Mouse (Mus musculus) lung, postnatal 4 days (tissue): ENCODE measurements around the gene Sit1.
A peak's percentile ranks its signal among the peaks of the same experiment; 100 is the strongest.

Experiments used
- DNase-seq, 2 experiments: peaks; one replicate each; pipeline ENCODE4 v3.0.0; 2021

The Sit1 gene

DNA sequence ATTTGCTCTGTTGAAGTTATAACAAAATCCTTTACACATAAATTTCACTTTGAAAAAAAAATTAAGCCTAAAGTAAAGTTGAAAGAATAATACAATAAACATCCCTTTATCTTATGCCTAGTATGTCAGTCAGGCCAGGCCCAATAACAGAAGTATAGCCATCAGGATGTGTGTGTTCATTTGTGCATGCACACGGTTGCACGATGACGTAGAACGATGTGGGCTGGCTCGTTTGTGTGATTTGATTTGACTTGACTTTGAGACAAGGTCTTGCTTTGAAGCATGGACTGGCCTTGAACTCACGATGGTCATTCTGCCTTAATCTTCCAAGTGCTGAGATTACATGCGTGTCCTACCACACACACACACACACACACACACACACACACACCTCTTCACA lies 16.7 kb downstream of the Sit1 start:
- DNase-seq, result no peak

DNA sequence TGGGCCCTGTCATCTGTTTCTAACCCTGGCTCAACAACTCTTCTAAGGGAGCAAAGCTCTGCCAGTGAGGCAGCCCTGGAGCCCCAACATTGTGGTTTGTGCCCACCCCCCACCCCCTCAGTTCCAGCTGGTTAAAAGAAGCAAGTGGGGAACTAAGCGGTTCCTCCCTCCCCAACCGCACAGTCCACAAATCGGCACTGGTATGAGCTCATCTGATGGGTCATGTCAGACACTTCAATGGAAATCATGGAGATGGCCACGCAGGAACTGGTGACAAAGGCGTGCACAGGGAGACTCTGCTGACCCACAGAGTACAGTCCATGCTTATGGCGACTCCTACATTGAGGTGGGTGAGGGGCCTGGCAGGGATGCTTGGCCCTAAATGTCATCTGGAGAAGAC lies 17.6 kb downstream of the Sit1 start:
- no peak for DNase-seq

GRCm38 (mm10) chr4:43463102-43463501 lies 20.4 kb downstream of the Sit1 start:
- no peak for DNase-seq

GRCm38 (mm10) chr4:43457124-43457523 lies 26.4 kb downstream of the Sit1 start:
- peak in 1 of 2 experiments; percentile 30 for DNase-seq

GRCm38 (mm10) chr4:43456470-43456869 lies 27.1 kb downstream of the Sit1 start:
- DNase-seq, result no peak

GRCm38 (mm10) chr4:43454041-43454836 lies 29.3 kb downstream of the Sit1 start, which contains the start of gene Cd72:
Gene Cd72 (minus strand): TSS chr4:43454628.
- no peak for DNase-seq

DNA sequence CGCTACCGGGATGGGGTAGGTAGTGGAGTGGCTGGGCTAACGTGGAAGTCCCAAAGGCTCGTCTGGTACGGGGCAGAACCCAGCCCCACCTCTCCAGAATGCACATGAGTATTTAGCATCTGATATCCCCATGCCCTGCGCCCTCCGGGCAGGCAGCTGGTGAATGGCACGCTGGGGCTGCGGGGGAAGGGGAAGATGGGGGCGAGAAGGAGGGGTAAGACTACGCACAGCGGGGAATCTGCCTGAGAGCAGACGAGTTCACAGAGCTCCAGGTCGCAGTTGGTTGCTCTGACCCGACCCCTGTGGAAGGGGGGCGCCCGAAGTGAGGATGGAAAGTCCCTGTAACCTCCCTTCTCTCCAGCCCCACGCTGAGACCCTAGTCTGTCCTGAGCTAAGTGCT lies 30.1 kb downstream of the Sit1 start:
- no peak for DNase-seq

GRCm38 (mm10) chr4:43452315-43452714 lies 31.2 kb downstream of the Sit1 start:
- DNase-seq, result no peak

- DNase-seq, result no peak
These were observed 35.0 kb downstream of the Sit1 start for GRCm38 (mm10) chr4:43448554-43448953.

- DNase-seq, result peak in 1 of 2 experiments; percentile 27
These were observed 36.3 kb downstream of the Sit1 start for GRCm38 (mm10) chr4:43447251-43447650.

DNA sequence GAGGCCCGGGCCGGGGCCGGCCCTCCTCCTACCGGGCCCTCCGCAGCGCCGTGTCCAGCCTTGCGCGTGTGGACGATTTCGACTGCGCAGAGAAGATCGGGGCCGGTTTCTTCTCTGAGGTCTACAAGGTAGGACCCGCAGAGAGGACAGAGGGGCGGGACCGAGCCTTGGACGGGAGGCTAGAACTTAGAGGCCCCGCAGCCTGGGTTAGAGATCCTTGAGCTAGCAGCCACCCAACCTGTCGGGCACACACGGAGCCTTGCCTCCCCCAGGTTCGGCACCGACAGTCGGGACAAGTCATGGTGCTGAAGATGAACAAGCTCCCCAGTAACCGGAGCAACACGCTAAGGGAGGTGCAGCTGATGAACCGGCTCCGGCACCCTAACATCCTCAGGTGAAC lies 40.0 kb downstream of the Sit1 start:
- DNase-seq, result peak in 1 of 2 experiments; percentile 44

DNA sequence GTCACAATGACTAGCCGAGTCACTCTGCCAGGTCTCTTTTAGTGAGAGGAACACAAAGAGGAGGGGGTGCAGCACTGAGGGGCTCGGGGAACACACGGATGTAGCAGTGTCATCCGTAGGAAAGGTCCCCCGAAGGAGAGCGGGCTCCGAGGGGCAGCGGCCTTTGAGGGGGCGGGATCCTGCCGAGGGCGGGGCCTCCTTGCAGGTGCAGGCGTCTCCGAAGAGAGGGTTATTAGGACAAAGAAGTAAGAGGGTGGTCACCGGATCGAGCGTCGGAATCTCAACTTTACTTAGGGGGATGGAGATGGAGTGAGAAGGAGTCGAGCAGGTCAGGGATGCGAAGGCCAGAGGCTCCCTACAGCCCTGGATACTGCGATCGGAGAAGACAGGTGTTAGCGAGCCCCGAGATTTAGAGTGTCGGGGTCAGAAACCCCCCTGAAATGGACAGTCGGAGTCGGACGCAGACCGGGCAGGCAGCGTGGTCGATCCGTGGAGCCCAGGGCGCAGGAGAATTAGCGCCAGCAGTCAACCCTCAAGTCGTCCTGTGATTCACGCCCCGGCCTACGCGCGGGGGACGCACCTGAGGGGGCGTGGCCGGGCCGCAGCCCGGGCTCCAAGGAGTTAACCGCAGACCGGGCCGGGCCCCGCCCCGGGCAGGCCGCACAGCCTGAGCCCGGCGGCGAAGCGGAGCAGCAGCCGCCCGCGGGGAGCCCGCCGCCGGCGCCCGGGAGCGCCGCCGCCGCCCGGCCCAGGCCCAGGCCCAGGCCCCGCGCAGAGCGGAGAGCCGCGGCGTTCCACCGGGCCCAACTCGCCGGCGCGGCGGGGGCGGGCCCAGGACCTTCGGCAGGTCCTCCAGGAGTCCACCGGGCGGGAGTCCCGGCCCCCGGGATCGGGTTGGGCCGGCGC lies 40.8 kb downstream of the Sit1 start:
- peak; percentile 81 to 91 for DNase-seq

- DNase-seq, result peak; percentile 99 to 100
These were observed 41.5 kb downstream of the Sit1 start for GRCm38 (mm10) chr4:43442044-43442443.

GRCm38 (mm10) chr4:43441639-43442038 lies 41.9 kb downstream of the Sit1 start, which contains the start of gene Tesk1:
Gene Tesk1 (plus strand): TSS chr4:43441939.
- no peak for DNase-seq

- no peak for DNase-seq
These were observed 50.7 kb downstream of the Sit1 start for GRCm38 (mm10) chr4:43432832-43433231.
